Mouse (Mus musculus) embryo, embryonic 10.5 days (tissue): ENCODE data around the gene Paqr4.
"Not testable (repeated sequence)": the region's sequence is repeated elsewhere in the genome, so short reads cannot be mapped to it uniquely, and the experiment has no call there.

ENCODE experiments used
- DNase-seq: peaks from one replicate; pipeline ENCODE4 v3.0.0-alpha.2; 2015; ENCODE audit warnings: low spot score

Paqr4 gene

DNA sequence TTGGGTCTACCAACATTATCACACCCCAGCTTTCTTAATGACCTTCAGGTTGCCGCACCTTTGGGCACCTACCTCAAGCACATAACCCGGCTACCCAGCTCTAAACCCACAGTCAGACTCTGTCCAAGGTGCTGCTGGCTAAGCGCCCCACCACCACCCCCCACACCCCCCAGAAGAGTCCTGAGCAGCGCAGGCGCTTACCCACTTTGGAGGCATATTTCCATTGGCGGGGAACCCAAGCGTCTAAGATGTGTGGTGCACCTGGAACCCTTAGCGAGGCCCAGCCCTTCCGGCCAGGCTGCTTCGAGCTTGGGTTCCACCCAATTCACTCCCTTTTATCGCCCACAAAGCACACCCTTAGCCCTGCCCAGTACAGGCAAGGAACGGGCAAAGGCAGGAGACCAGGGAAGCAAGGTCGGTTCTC, at the start of gene Paqr4:
Paqr4 (minus strand) TSS at position 270 of the 424 bp plus-strand sequence.
- DNase-seq = no peak

DNA sequence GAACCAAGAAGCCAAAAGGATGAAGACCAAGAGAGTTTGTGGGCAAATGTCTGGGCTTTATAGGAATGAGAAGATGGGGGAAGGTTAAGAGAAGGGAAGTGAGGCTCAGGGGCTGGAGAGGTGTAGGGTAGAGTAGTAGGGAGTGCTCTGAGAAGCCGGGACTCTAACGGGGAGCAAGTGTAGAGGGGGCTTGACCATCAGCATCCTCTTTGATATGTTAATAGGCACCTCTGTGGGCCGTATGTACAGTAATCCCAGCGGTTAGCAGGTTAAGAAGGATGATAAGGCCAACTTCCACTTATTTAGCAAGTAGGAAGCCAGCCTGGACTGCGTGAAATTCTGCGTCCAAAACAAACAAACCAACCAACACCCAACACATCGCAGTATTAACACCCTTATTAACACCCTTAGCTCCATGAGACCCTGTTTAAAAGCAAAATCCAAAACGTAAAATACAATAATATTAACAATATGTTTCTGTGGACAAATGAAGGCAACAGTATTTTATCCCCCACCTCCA, 49.1 kb upstream of the Paqr4 start:
- DNase-seq = peak; percentile 17

DNA sequence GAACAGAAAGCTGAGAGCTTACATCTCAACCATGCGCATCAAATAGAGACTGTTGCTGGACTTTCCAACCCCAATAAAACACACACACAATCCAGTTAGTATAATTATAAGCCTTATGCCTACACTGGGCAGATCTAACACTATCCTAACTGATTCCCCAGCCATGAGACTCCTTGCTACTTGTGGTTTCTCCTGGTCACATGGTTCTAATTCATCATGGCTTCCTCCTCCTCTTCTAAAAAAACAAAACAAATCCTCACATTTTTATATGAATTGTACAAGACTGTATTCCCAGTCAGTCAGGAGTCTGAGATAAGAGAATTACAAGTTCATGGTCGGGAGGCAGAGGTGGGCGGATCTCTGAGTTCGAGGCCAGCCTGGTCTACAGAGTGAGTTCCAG, 48.3 kb upstream of the Paqr4 start:
- no peak for DNase-seq

DNA sequence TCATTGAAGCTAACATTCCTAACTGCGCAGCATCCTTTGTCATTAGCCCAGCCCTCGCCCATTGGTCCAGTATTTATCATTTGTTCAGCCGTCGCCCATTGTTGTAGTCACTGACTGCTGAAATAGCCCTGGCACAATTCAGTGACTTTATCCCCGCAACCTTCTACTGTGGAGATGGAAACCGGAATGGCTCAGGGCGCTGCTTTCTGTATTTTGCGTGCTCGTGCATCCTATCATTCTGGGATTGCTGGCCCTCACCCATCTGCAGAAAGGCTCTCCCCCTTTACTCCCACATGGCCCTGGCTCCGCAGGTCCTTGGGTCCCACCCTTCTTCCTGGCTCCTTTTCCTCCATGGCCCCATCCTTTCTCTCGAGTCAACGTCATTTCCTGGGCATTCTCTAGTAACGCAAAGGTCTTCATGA, 45.9 kb upstream of the Paqr4 start:
- DNase-seq = peak; percentile 73

DNA sequence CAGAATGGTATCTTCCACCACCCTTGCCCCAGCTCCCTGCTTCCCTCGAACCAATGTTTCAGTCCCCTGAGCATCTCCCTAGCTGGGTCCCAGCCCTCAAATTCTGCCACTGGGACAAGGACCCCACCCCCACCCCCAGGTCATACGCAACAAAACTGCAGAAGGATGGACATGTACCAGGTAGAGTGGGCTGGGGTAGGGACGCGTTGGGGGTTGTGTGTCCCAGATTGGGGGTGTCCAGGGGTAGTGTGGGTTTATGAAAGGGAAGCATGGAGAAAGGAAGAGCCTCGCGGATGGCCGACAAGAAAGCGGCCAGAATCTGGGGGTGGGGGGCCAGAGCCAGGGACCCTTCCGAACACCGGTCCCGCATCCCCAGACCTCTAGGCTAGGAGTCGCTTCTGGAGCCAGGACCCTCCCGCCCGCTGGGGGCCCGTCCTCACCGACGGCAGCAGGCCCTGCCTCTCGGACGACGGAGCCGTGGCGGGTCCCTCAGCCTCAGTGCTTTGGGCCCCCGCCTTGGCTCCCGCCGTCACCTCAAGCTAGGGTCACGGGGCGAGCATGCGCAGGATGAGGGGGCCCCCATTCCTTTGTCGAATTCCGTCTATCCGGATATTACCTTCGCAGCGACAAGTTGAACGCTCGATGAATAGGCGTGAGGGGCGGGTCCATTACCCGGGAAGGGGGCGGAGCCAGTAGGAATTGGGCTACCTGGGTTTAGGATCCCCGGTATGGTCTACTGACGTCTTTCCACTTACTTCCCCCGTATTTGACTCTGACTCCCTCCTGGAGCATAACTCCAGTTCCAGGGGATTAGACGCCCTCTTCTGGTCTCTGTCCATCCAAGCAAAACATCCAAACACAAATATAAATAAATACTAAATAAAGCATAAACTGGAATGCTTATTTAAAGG, 45.1 kb upstream of the Paqr4 start, which contains the start of gene Flywch2:
Flywch2 (minus strand) TSS at position 521 of the 911 bp plus-strand sequence.
- DNase-seq = peak; percentile 87

DNA sequence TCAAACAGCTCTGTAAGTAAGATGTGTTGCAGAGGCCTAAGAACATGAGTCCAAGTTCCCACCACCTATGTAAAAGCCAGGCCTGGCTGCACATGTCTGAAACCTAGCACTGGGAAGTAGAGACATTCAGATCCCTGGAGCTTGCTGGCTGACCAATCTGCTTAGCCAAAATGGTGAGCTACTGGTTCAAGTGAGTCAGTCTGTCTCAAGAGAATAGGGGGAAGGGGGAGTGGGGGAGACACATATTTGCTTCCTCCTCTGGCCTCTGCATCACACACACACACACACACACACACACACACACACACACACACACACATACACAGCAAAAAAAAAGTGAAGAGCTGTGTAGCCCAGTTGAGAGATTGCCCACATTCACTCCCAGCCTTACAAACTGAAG, 42.7 kb upstream of the Paqr4 start:
- DNase-seq = no peak

DNA sequence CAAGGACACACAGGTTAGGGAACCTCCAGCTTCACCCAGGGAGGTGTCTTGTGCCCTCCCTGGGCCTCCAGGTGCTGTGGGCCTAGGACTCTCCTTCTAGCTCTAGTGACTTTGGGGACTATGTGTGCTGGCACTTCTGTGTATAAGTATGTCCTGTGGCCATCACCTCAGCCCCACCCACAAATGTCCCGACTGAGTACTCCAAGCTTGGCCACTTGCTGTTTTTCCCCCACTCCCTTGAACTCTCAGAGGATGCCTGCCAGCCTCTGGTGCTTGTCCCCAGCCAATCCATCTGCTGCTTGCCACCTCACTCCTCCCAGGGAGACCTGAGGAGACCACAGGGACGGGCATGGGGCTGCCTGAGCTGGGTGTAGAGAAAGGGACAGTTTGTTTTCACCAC, 37.8 kb upstream of the Paqr4 start:
- no peak for DNase-seq

DNA sequence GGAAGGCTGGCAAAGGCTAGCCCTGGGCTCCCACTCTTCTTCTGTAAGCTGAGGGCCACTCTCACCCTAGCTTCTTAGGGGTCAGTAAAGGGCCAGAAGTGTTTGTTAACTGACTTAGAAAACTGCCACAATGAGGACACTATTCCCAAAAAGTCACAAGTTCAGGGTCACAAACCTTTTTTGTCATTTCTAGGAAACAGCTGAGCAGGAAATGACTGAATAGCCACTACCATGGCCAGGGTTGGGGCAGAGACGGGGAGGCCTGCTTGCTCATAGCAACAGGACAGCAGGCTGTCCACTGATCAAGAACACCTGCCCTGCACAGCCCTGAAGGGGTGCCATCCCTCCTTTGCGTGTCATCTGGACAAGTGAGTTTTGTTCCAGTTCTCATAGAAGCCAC, 36.5 kb upstream of the Paqr4 start:
- DNase-seq = no peak

DNA sequence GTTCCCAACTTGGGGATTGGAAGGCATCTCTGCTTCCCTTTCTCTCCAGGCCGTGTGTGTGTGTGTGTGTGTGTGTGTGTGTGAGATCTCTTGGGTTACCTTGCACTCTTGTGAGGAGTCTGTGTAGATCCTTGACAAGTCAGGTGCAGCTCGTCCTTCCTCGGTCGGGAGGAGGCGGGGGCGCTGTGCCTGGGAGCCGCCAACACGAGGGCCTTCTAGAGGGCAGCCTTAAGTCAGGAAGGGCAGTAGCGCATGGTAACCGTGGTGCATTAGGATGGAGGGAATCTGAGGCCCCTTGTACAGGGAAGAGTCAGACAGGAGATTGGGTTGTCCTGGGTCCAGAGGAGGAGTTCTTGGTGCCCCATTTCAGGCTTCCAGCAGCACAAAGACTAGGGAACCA, 35.5 kb upstream of the Paqr4 start:
- no peak for DNase-seq

DNA sequence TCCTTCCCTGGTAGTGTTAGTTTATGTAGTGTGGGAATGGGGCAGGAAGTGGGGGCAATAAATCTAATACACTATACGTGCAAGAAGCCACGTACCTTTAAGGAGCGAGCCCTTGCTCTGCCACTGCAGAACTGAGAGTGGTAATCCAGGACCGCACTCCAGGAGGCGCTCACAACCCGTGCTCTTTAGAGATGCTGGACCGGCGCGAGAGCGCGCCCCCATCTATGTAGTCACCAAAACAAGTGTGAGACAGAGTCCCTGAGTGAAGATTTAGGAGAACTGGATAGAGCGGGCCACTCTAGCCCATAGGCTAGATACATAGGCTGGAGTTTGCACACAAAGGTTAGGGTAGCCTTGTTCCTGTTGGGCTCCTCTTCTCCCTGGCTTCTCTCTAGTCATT, 33.4 kb upstream of the Paqr4 start:
- DNase-seq = peak; percentile 90

DNA sequence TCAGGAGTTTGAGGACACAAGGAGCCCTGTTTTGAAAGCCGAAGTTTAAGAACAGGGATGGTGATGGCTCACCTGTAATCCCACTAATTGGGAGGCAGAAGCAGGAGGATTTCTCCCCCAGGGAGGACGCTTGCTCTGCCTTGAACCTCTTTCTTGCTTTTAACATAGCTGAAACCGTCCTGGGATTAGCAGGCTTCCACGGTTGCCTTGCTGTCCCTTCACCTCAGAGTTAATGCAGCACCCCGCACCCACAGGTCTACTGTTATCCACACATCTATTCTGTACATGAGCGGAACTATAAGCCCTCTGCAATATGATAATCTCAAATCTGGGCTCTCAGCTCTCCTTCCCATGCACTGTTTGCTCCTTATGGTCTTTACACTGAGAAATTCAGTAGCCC, 33.0 kb upstream of the Paqr4 start:
- DNase-seq = no peak

DNA sequence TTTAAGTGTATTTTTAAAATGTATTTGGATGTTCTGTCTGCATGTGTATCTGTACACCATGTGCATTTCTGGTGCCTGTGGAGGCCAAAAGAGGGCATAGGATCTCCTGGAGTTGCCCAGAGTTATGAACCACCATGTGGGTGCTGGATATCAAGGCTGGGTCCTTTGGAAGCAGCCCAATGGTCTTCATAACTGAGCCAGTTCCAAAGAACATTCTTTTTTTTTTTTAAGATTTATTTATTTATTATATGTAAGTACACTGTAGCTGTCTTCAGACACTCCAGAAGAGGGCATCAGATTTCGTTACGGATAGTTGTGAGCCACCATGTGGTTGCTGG, 31.5 kb upstream of the Paqr4 start:
- DNase-seq = not testable (repeated sequence)

DNA sequence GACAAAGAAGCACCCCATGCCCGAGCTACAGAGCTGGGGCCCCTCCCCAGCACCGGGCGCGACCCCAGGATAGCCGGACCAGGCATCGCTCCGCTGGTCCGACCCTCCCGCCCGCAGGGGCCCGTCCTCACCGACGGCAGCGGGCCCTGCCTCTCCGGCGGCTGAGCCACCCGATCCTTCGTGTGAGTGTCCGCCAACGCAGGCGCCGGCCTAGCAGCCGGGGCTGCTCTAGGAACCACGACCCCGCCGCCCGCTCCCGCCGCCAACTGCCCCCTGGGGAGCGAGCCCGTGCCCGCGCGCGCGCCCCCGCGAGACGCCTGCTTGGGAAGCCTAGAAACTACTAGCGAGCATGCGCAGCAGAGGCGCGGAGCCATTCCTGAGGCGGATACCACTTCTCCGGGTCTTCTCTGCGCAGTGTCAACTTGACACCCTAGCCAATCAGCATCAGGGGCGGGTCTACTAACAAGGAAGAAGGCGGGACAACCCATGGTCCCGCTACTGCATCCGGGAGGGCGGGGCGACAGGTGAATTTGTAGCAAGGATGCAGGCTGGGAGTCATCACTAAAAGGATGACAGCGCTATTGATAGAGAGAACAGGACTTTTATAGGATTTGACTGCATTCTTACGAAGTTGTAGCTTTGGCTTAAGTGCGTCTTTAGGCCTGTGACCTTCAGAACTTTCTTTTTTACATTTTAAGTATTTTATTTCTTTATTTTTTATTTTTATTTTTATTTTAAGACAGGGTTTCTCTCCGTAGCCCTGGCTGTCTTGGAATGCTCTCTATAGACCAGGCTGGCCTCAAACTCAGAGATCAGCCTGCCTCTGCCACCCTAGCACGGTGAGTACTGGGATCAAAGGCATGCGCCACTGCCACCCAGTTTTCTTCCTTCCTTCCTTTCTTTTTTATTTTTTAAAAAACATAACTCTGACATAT, 30.9 kb upstream of the Paqr4 start, which contains the start of gene Flywch1:
Flywch1 (minus strand) TSS at position 319 of the 935 bp plus-strand sequence.
- peak; percentile 99 for DNase-seq

DNA sequence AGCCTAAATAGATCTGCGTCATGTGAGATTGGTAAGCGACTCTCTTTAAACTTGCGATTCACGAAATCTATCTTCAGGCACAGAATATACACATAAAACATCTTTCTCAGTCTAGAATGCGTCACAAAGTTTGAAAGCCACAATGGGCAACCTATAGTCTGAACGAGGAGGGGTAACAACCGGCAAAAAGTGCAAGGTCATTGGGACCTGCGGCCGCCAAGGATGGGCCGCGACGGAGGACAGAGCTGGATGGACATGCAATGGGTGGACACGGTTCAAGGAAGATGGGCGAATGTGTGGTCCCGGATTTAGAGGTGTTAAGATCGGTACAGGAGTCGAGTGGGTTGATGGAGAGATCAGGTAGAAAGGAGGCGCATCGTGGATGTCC, 30.2 kb upstream of the Paqr4 start:
- no peak for DNase-seq

DNA sequence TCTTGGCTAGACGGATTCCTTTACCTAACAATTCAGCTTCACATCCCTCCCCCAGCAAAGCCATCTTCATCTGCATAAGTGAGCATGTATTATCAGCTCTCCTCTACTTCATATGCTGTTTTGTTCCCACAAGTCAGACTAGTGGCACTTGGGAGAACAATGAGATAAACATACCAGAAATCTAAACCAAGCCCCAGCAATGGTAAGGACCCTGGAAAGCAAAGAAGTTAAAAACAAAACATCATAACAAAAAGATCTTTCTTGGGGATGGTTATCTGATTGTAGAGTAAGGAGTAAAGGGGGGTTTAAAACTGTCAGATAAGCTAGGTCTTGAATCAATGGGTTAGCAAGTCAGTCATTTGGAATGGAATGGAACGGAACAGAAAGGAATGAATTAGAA, 29.8 kb upstream of the Paqr4 start:
- DNase-seq = no peak

DNA sequence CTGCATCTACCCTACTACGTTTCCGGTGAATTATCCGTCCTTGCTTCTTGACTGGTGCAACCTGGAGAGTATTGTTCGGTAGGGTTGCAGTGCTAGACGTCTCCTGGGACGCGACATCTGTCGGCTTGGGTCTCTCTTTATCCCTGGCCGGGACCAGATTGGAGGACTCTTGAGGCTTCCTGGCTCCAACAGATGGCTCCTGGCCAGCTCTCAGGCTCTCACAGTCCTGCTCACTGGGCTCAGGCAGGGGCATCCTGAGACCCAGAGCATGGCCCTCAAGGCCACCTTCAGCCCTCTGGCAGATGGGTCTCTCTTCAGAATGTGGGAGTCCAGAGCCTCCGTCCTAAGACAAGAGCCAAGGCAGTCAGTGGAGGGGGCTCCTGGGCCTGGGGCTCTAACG, 22.3 kb upstream of the Paqr4 start:
- no peak for DNase-seq

DNA sequence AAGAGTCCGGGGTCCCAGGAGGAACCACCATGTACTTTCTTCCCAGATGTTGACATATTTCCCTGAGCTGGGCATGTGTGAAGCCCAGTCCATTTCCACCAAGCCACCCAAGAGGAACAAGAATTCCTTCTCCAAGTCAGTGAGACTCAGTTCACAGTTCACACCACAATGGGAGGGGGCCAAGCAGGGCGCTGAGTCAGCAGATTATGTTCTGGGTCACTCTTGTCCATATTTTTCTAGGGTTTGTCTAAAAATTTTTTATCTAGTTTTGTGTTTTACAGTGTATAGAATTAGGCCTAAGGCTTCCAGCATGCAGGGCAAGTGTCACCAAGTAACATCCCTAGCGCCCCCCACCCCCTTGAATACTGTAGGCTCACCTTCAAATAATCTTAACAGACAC, 20.5 kb upstream of the Paqr4 start:
- no peak for DNase-seq

DNA sequence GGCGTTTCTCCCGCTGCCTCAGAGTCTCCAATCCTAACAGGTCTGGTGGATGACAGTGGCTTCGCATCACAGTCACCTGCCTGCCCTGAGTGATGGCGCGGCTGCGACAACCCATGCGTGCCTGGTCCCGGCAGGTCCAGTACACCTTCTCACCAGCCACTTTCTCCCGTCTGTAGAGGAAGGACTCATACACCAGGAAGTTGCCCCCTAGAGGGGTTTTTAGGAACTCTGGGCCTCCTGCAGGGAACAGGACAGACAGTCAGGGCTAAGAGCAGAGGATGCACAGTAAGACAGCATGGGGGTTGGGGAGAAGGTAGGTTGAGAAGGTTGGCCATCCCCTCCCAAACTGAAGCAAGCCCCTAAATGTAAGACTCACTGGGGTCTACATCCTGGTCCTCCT, 19.6 kb upstream of the Paqr4 start:
- no peak for DNase-seq

DNA sequence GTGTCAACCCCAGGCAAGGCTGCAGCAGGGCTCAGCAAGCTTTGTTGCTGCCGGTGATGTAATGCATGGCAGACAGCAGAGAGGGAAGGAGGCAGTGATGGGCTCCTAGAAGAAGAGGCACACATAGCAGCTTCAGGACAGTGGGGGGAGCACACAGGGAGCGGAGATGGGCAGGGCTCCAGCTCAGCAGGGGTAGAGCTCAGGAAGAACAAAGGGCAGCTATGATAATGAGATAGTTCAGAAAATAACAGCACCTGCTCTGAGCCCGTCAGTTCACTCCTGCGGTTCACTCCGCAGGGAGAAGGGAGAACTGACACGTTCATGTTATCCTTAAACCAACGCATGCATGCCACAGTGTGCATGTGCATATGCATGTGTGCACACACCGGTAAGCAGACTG, 18.1 kb upstream of the Paqr4 start:
- DNase-seq = no peak

DNA sequence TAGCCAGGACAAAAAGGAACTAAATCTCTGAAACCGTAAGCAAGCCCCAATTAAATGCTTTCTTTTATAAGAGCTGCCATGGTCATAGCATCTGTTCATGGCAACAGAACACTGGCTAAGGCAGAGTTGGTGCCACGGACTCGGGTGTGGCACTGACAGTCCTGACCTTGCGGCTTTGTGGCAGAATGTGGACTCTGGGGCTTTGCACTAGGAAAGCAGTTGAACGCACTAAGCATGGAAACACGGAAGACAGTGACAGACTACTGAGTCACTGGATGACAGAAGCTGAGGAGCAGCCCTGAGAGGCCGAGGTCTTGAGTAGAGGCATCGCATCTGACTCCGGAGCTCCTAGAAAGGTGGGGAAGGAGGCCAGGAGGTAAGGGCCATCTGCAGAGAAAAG, 16.9 kb upstream of the Paqr4 start:
- DNase-seq = no peak

DNA sequence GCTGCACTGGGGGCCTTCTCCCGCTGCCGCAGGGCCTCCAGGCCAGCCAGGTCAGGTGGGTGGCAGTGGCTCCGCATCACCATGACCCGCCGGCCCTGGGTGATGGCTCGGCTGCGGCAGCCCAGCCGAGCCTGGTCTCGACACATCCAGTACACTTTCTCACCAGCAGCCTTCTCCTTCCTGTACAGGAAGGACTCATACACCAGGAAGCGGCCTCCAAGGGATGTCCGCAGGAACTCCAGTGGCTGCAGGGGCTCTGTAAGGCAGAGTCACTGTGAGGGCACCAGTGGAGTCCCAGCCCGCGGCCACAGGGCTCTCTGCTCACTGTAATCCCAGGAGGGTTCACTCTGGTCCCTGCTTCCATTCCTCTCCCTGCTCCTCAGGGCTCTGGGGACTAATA, 15.0 kb upstream of the Paqr4 start:
- no peak for DNase-seq

DNA sequence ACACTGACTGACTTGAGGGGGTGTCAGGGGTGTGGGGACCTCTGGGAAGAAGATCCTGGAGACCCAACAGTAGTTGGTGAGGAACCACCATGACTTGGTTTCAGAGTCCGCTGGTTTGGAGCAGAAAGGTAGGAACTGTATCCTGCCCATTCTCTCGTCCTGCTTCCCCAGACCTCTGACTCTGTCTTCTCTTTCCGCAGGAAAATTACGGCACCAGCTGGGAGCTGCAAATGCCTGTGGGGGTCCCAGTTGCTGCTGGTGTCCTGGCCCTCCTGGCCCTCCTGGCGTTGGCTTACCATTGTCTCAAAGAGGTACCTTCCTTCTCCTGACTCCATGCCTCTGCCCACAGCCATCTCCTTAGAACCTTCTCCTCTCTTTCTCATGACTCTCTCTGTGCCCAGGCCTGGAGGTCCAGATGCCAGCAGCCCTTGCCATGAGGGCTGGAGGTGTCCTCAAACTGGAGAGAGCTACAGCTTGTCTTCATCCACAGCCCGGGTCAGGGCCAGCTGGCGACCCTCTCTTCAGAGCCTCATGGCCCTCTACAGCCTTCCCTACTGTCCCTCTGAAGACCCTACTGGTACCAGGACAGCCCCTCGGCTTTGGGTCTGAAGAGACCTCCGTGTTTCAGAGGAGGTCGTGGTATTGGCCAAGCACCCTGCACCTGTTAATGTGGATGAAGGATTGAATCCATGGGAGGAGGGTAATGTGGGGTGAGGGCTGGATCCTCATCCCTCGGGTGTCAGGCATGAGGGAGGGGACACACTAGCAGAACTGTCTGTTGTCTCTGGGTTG, 8.9 kb upstream of the Paqr4 start:
- DNase-seq = no peak
